Mouse (Mus musculus): Measurements from ENCODE around the gene Gm49321. TPM values are rescaled to one million over a fixed set of nuclear protein-coding genes. Genes with fewer than 3 reads are reported as not detected.

The Gm49321 gene
- total RNA-seq (2015; ENCODE audit: low replicate concordance): not detected in 2 replicates
- total RNA-seq (2017; ENCODE audit: low replicate concordance): not detected in 2 replicates

GRCm38 (mm10) chr12:73937353-73937752, at the start of gene Gm49321:
Gm49321 (plus strand) TSS chr12:73937653.
- ATAC-seq (replicated peaks; ENCODE audit: low FRiP score, poor library complexity, severe bottlenecking): no peak

GRCm38 (mm10) chr12:73888003-73888783, 49.3 kb upstream of the Gm49321 start:
- no peak for ATAC-seq (replicated peaks; ENCODE audit: low FRiP score, poor library complexity, severe bottlenecking)

DNA sequence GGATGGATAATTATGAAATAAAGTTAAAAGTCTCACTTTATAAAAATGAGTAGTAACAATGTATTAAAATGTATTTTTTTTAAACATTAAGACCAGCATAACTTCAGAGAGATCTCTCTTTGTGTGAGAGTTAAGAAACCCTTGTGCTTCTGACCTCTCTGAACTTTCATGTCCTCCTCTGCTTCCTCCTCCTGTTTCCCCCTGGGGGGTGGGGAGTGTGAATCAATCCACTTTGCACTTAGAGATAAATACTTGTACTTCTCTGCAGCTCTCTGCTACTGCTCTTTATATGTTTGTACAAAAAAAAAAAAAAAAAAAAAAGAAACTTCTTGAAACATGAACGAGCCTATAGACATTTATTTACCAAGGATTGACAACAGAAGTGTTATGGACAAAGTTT, 47.9 kb upstream of the Gm49321 start:
- no peak for ATAC-seq (replicated peaks; ENCODE audit: low FRiP score, poor library complexity, severe bottlenecking)

DNA sequence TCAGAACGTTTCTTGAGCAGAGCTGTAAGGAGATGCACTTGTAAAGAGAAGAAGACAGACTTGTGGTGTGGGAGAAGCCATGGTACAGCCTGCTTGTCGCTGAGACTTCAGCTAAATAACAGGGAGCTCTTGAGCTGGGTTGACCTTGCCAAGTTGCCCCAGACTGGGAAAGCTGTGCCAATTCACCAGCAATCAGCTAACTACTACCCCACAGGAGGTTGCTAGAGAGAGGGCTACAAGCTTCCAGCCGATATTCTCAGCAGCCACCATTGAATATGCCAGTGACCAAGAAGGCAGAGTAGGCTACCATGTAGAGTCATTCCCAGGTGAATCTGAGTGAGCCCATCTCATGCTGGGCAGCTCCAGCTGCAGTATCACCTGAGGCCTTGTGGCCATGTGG, 47.4 kb upstream of the Gm49321 start:
- ATAC-seq (replicated peaks; ENCODE audit: low FRiP score, poor library complexity, severe bottlenecking): no peak

DNA sequence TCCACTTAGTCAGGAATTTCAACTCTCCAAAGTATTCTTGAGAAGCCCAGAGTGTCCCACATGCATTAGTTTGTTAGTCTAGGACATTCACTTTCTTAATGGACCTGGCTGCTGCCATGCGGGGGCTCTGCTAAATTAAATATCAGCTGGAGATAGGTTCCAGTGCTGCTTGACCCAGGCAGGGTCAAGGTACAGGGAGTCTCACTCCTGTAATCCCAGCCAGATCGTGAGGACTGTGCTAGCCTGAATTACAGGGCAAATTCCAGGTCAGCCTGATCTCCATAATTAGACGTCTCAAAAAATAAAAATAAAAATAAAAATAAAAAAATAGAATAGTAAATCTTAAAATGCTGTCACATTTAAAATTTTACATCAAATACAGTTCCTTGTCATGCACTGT, 44.8 kb upstream of the Gm49321 start:
- no peak for ATAC-seq (replicated peaks; ENCODE audit: low FRiP score, poor library complexity, severe bottlenecking)

GRCm38 (mm10) chr12:73894838-73895237, 42.6 kb upstream of the Gm49321 start:
- ATAC-seq (replicated peaks; ENCODE audit: low FRiP score, poor library complexity, severe bottlenecking): no peak

DNA sequence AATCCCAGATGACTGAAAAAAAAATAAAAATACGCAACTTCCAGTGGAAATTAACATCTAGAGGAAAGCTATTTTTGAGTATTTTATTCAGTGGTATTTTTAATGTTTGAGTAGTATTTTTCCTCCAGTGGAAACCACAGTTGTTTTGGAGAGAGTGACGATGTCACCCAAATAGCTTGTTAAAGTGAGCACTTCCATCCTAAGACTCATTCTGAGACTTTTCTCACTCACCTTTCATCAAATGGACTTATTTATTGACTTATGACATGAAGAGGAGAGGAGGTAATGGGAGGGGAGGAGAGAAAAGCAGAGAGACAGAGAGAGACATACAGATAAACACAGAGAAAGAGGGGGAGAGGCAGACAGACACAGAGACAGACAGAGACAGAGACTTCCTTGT, 41.8 kb upstream of the Gm49321 start:
- ATAC-seq (replicated peaks; ENCODE audit: low FRiP score, poor library complexity, severe bottlenecking): no peak

DNA sequence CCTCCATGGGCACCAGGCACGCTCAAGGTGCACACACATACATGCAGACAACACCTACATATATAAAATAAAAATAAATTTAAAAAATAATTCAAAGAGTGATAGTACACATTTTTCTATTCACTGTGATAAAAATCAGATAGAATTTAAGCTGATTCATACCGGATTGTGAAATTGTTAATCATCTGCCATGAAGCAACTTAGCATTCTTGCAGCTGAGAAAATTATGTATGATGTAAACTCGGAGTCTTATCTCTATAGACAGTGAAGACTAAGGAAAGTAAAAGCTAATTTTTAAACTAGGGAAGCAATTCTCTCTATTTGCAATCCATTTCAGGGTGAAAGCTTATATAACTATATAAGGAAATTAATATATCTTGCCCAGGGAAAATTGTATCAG, 41.0 kb upstream of the Gm49321 start:
- no peak for ATAC-seq (replicated peaks; ENCODE audit: low FRiP score, poor library complexity, severe bottlenecking)

GRCm38 (mm10) chr12:73898281-73898680, 39.2 kb upstream of the Gm49321 start:
- no peak for ATAC-seq (replicated peaks; ENCODE audit: low FRiP score, poor library complexity, severe bottlenecking)

- ATAC-seq (replicated peaks; ENCODE audit: low FRiP score, poor library complexity, severe bottlenecking): no peak
These were observed 33.1 kb upstream of the Gm49321 start for GRCm38 (mm10) chr12:73904133-73904934.

- ATAC-seq (replicated peaks; ENCODE audit: low FRiP score, poor library complexity, severe bottlenecking): no peak
These were observed 32.4 kb upstream of the Gm49321 start for GRCm38 (mm10) chr12:73905041-73905440.

- ATAC-seq (replicated peaks; ENCODE audit: low FRiP score, poor library complexity, severe bottlenecking): no peak
These were observed 31.9 kb upstream of the Gm49321 start for GRCm38 (mm10) chr12:73905555-73905954.

DNA sequence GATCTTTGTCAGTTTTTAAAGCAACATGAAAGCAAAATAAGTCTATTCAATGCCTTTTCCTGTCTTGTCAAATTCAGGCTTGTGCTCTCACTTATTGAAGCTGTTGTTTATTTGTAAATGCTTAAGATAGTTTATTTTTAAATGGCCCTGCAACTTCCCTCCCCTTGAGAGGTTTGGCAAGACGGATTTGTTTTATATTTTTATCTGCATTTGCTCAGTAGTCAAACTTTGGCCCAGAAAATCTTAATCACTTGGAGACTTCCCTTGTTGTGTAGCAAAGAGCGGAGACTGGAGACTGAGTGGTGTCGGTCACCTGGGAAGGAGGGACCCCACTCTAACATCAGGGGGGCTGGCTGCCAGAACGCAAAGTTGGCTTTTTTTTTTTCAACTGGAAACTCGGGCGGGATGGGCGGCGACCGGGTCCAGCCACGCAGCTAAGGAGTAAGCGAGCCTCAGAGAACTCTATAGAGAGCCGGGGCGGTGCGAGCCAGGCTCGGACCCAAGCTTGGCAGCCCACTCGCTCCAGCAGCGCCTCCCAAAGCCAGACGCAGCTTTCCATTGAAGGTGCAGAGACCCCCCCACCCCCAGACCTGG, 30.3 kb upstream of the Gm49321 start:
- ATAC-seq (replicated peaks; ENCODE audit: low FRiP score, poor library complexity, severe bottlenecking): peak; percentile 60; the same call in 1 of the 2 replicates

DNA sequence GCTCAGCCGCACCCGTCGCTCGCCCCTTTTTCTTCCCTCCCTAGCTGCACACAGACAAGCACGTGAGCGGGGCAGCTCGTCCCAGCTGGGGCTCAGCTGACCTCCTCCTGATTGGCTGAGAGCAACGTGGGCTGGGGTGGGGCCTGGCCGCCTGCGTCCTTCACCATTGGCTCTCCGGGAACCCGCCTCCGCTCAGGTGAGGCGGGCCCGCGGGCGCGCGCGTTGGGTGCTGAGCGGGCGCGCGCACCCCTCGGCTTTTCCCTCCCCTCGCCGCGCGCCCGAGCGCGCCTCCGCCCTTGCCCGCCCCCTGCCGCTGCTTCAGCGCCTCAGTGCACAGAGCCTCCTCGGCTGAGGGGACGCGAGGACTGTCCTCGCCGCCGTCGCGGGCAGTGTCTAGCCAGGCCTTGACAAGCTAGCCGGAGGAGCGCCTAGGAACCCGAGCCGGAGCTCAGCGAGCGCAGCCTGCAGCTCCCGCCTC, 29.7 kb upstream of the Gm49321 start:
- peak; percentile 99 for ATAC-seq (replicated peaks; ENCODE audit: low FRiP score, poor library complexity, severe bottlenecking)

GRCm38 (mm10) chr12:73908274-73909012, 29.0 kb upstream of the Gm49321 start:
- ATAC-seq (replicated peaks; ENCODE audit: low FRiP score, poor library complexity, severe bottlenecking): no peak

DNA sequence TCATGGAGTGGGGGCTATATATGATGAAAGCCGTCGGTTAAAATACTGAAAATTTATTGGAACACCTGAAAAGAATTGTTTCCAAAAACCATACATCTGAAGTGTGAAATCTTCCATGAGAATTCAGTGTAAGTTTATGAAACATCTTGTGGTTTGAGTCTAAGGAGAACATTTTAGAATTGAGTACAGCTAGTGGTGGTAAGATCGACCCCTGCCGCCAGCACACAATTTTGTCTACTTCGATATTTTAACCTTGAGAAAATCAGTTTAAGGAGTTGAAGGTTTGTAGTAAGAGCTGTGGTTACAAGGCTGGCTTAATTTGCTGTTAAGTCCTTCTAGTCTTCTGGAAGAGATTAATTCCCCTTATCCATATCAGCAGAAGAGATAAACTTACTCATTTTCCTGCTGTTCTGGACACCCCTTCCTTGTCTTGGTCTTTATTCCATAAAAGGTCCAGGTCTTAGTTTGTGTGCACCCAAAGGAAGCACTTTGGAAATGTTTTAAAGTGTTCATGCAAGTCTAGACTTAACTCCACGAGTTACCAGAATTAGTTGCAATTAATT, 28.4 kb upstream of the Gm49321 start:
- no peak for ATAC-seq (replicated peaks; ENCODE audit: low FRiP score, poor library complexity, severe bottlenecking)

DNA sequence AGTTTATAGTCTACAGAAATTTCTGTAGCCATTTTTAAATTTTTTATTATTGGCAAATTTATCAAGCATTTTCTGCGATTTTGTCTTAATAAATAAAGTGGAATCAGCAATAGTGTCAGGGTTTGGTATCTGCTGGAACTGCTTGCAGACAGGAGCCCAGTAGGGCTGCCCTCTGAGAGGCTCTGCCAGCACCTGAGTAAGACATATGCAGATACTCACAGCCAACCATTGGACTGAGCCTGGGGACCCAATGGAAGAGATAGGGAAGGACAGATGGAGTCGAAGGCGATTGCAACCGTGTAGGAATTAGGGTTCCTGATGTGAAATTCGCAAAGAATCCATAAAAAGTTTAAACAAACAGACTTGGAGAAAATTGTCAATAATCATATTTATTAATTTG, 19.0 kb upstream of the Gm49321 start:
- no peak for ATAC-seq (replicated peaks; ENCODE audit: low FRiP score, poor library complexity, severe bottlenecking)

DNA sequence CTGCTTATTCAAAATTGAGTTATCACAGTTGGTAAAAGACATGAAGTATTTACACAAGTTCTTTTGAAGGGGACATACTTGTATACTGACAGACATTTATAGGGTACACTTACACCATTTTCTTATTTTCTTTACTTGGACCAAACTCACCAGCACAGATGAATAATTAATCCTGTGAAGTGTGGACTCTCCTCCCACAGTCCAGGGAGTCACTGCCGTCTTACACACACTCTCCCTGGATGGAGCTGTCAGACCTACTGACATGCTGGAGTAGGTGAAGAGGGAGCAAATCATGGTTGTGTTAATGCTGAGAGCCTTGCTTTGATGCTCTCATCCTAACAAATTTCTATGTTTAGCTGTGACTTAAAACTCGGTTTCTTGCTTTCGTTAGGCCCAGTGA, 7.2 kb upstream of the Gm49321 start:
- no peak for ATAC-seq (replicated peaks; ENCODE audit: low FRiP score, poor library complexity, severe bottlenecking)

DNA sequence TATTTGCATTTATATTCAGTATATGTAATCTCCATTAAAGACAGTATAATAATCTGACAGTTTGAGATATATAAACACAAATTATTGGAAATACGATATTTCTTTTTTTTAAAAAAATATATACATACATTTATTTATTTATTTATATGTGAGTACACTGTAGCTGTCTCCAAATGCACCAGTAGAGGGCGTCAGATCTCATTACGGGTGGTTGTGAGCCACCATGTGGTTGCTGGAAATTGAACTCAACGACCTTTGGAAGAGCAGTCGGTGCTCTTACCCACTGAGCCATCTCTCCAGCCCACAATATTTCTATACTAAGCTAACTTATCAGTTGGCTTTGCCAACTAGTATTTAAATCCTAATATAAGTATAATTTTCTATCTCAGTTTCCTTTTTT, 6.2 kb upstream of the Gm49321 start:
- no peak for ATAC-seq (replicated peaks; ENCODE audit: low FRiP score, poor library complexity, severe bottlenecking)

DNA sequence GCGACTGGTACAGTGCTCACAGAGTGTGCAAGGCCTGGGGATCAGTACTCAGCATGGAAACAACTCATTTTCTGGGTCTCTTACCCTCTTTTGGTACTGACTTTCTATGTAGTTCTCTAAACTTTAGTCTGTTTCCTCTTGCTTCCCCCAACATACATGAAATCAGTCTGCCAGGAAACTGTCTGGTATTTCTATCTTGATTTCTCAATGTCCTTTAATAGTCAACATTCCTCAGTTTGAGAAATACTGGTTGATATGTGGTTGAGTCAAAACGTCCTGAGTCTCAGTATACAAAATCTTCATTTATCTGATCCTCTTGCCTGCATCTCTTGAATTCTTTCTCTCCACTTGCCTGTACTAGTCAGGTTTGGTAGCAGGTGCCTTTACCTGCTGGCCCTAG, 2.9 kb upstream of the Gm49321 start:
- ATAC-seq (replicated peaks; ENCODE audit: low FRiP score, poor library complexity, severe bottlenecking): no peak

All from erythroblast, adult 5-6 weeks (primary cell).